Mouse (Mus musculus) bone marrow, adult 2 months (tissue): Measurements from ENCODE around the gene Tmem167.

Experiments used
- CTCF ChIP-seq: fragments of 200-500 bp; IDR thresholded peaks from 2 replicates; pipeline ENCODE4 v1.5.1; 2011; ENCODE audit warnings: low read length, control low read depth; ENCODE audit not compliant: control insufficient read depth, insufficient read depth
- POLR2A ChIP-seq: fragments of 200-500 bp; IDR thresholded peaks from 2 replicates; pipeline ENCODE4 v1.6.1; 2011; ENCODE audit warnings: low read depth, mild to moderate bottlenecking, control low read depth, low read length, borderline replicate concordance; ENCODE audit not compliant: control insufficient read depth

GRCm38 (mm10) chr13:90039613-90040012 lies 49.3 kb upstream of the Tmem167 start:
- TF ChIP-seq CTCF = no peak
- TF ChIP-seq POLR2A = no peak
